Mouse (Mus musculus) neural tube, embryonic 15.5 days (tissue): ENCODE measurements around the gene Hes2. TPM values are rescaled to one million over a fixed set of nuclear protein-coding genes. Genes with fewer than 3 reads are reported as not detected.

Experiments
- ATAC-seq: fragments of 200-750 bp; cut with Nextera tagmentation; 2 replicates; pipeline ENCODE4 v1.8.0; 2017; ENCODE audit warnings: mild to moderate bottlenecking, moderate TSS enrichment, moderate library complexity; ENCODE audit not compliant: low FRiP score
- H3K27ac ChIP-seq: fragments of 300-500 bp; sonication (generic); replicated peaks from 2 replicates; pipeline ENCODE4 v1.5.1; 2015; ENCODE audit warnings: mild to moderate bottlenecking, inconsistent platforms
- H3K27me3 ChIP-seq: fragments of 300-500 bp; sonication (generic); replicated peaks from 2 replicates; pipeline ENCODE4 v1.6.1; 2015; ENCODE audit warnings: inconsistent platforms
- H3K36me3 ChIP-seq: fragments of 300-500 bp; sonication (generic); 2 replicates; pipeline ENCODE4 v1.6.1; 2015; ENCODE audit warnings: inconsistent platforms
- H3K4me1 ChIP-seq: fragments of 300-500 bp; sonication (generic); 2 replicates; pipeline ENCODE4 v1.6.1; 2015; ENCODE audit warnings: inconsistent platforms
- H3K4me2 ChIP-seq: fragments of 300-500 bp; sonication (generic); 2 replicates; pipeline ENCODE4 v1.6.1; 2015; ENCODE audit warnings: inconsistent platforms, mild to moderate bottlenecking, moderate library complexity
- H3K4me3 ChIP-seq: fragments of 300-500 bp; sonication (generic); replicated peaks from 2 replicates; pipeline ENCODE4 v1.5.1; 2015; ENCODE audit warnings: mild to moderate bottlenecking, inconsistent platforms
- H3K9ac ChIP-seq: fragments of 300-500 bp; sonication (generic); replicated peaks from 2 replicates; pipeline ENCODE4 v1.6.1; 2015; ENCODE audit warnings: mild to moderate bottlenecking, inconsistent platforms
- H3K9me3 ChIP-seq: fragments of 300-500 bp; sonication (generic); replicated peaks from 2 replicates; pipeline ENCODE4 v1.6.1; 2016; ENCODE audit warnings: inconsistent platforms
- WGBS: fragments of 180-500 bp; shearing (Covaris S2); methylation state at CpG from one replicate; pipeline ENCODE4 v1.1.7; 2015; ENCODE audit warnings: mixed read lengths; 5-methylcytosine and 5-hydroxymethylcytosine counted together
- polyA plus RNA-seq: library from polyadenylated mRNA; unstranded; fragments of >200 nt; fragmentation: Nextera tagmentation; extraction: Ambion mirVana; gene quantifications from 2 replicates; pipeline ENCODE4 v1.2.1, GENCODE M21; 2015

Gene Hes2
- polyA plus RNA-seq, 1 experiment from 2014 or later = not detected

DNA sequence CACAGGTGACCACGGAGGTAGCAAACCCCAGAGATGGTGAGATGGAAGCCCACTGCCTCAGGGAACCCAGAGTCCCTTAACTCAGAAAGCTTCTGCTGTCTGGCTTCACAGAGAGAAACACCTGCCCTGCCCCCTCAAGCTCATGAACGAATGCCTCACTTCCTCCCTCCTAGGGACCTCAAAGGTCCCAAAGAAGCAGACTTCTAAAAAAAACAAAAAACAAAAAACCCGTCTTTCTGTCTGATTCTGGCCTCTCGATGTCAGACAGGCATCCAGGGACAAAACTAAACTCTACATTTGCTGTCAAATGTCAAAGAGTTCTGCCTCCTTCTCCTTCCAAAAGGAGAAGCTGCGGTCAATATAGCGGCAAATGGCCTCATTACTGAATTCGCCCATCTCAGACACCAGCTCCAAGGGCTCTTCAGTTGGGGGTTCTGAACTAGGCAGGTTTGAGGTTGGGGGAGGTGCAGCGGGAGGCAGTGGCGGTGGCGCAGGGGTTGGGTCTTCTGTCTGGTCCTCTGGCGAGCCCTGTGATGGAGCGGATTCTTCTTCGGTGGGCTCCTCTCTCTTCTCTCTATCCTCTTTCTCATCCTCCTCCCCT lies 34.2 kb upstream of the Hes2 start:
- no peak overlapping the region for H3K9ac ChIP-seq
- H3K9me3 ChIP-seq = no peaks in the 10 kb centered on the region
- no peak overlapping the region for H3K4me3 ChIP-seq
- ATAC-seq = no peak
- H3K36me3 ChIP-seq = no peaks in the 10 kb centered on the region
- H3K4me1 ChIP-seq = peaks cover 40% of the 10 kb centered on the region
- peaks cover 99% of the 10 kb centered on the region for H3K27me3 ChIP-seq
- H3K27ac ChIP-seq = no peak overlapping the region
- H3K4me2 ChIP-seq = no peak overlapping the region
- 9% methylated on average over 13 of the region's 13 CpGs for WGBS

DNA sequence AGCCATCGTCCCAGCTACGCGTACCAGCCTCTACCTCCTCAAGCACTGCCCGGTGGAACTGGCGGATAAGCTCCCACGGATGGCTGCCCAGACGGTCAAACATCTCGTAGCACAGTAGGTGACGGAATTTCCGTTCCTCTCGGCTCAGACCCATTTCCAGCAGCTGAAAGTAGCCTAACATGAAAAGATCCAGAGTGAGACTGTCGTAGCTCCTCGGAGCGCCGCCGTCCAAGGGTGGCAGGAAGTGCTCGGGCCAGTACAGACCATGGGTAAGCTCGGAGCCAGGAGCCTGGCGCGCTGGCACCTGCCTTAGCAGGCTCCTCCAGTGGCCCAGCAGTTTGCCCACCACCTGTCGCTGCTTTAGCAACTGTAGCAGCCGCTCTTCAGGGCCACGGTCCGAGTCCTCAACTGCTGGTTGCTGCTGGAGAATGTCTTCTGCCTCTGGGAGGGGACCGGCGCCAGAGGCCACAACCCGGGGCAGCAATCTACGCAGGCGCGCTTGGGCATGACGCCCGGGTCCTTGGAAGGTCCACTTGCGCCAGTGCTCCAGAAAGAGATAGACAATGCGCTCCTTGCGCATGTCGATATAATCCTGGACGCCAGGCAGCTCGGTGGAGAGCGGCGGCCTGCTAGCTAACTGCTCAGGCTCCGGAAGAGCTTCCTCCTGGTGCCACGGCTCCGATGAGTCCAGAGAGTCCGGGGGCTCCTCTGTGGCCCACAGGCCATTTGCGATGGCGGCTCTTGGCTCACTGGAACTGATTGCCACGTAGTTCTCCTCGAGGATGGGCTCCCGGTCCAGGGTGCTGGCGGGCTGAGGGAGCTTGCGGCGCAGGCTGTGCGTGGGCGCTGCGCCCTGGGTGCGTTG lies 33.3 kb upstream of the Hes2 start:
- Histone ChIP-seq H3K4me3 (peak overlapping the region; percentile 28), H3K27me3 (peaks cover 99% of the 10 kb centered on the region), H3K4me2 (peak overlapping the region; percentile 53), H3K27ac (no peak overlapping the region), H3K9me3 (no peaks in the 10 kb centered on the region), H3K9ac (peak overlapping the region; percentile 28; the same call in 1 of the 2 replicates), H3K4me1 (peaks cover 32% of the 10 kb centered on the region), H3K36me3 (no peaks in the 10 kb centered on the region)
- ATAC-seq = no peak
- 5% methylated on average over 56 of the region's 56 CpGs for WGBS

DNA sequence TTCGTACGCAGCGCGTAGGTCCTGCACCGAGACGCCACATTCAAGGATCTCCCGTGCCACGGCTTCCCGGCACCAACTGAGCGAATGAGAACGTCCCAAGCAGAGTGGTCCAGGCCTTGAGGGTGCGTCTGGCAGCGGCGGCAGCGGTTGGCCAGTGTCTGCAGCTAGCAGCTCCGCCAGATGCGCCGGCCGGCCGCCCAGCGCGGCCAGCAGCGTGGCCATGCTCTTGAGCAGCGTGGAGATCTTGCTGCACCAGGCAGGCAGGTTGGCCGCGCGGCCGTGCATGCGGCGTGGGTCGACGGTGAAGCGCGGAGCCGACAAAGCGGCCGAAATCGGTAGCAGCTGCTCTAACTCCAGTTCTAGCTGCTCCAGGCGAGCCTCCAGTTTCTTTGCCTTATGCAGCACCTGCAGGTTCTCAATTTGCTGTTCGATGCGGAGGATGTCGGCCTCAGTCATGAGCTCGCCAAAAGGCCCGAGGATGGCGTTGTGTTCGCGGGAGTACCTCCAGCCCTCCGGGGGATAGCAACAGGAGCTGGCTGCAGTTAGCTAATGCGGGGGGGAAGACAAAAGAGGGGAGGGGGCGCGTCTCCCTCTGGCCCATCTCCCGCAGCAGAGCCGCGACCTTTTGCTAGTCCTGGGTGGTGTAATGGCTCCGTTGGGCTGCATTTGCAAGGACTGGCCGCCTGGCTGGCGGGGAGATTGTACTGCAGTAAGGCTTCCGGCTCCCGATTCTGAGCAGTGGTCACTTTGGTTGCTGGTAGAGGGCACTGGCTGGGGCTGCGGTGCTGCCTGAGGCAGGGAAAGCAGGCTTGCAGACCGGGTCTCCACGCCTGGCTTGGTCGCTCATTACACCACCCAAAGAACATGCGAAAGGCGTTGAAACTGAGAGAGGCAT lies 32.4 kb upstream of the Hes2 start:
- ATAC-seq = no peak
- Histone ChIP-seq H3K27me3 (peaks cover 99% of the 10 kb centered on the region), H3K9ac (peak overlapping the region; percentile 28), H3K36me3 (no peaks in the 10 kb centered on the region), H3K27ac (no peak overlapping the region), H3K4me3 (peak overlapping the region; percentile 28), H3K4me2 (peak overlapping the region; percentile 53), H3K9me3 (no peaks in the 10 kb centered on the region), H3K4me1 (peaks cover 32% of the 10 kb centered on the region)
- WGBS = 3% methylated on average over 65 of the region's 65 CpGs

DNA sequence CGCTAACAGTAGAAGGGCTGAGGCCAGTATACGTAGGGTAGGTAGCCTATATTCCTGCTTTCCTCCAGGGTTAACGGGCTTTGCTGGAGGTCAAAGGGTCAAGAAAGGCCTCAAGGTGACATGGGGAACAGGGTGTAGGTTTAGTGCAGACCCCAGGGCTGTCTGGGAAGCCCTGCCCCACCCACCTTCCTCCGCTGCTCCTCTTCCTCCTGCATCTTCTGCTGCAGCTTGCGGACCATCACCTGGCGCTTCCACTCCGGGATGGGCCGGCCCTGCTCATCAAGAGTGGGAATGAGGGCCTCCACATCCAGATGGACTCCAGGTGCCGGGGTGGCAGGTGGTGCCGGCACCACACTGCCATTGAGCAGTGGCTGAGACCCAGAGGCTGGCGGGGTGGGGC lies 30.8 kb upstream of the Hes2 start:
- WGBS = 85% methylated on average over 11 of the region's 11 CpGs
- Histone ChIP-seq H3K27me3 (peaks cover 99% of the 10 kb centered on the region), H3K4me1 (peaks cover 42% of the 10 kb centered on the region), H3K27ac (no peak overlapping the region), H3K4me3 (no peak overlapping the region), H3K9ac (no peak overlapping the region), H3K4me2 (no peak overlapping the region), H3K36me3 (no peaks in the 10 kb centered on the region), H3K9me3 (no peaks in the 10 kb centered on the region)
- ATAC-seq = no peak

DNA sequence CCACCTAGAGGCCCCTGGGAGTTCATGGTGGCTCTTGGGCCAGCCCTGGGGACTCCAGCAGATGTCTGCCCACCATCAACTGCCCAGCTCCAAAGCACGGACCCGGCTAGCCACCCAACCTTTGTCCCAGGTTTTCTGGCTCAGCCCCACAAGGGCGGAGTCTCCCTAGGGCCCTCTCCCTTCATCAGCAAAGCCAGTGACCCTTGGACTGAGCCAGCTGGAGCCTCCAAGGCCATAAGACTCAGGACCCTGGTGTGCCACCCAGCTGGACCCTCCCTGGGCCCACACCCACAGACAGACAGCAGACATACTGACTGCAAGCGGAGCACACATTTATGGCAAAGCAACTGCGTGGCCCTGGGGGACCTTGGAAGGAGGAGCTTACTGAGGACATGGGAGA lies 29.9 kb upstream of the Hes2 start:
- WGBS = 55% methylated on average over 5 of the region's 5 CpGs
- no peak overlapping the region for H3K27ac ChIP-seq
- H3K9me3 ChIP-seq = no peaks in the 10 kb centered on the region
- ATAC-seq = no peak
- no peak overlapping the region for H3K4me3 ChIP-seq
- H3K4me1 ChIP-seq = peaks cover 42% of the 10 kb centered on the region
- H3K9ac ChIP-seq = no peak overlapping the region
- H3K27me3 ChIP-seq = peaks cover 99% of the 10 kb centered on the region
- H3K4me2 ChIP-seq = no peak overlapping the region
- no peaks in the 10 kb centered on the region for H3K36me3 ChIP-seq

DNA sequence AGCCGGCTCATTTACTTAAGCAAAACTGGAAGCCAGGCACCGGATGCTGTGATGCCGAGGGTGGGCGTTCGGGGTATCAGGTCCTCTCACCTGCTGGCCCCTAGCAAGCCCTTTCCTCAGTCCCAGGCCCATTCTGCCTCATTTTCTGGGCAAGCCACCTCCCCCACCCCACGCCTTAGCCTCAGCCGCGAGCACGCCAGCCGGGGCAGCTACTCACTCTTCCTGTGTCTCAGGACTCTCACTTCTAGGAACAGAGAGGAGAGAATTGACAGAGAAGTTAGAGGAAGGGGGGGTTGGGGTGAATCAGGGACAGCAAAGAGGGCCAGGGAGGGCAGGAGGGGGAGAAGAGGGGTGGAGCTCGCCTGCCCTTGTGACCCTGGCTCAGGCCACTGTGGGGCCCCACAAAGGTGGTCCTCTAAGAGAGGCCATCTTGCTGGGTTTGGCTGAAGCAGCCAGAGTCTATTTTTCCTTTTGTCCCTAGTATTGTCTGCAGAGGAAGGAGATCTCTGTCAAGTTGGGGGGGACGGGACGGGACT lies 29.2 kb upstream of the Hes2 start:
- WGBS = 24% methylated on average over 13 of the region's 13 CpGs
- H3K27ac ChIP-seq = no peak overlapping the region

DNA sequence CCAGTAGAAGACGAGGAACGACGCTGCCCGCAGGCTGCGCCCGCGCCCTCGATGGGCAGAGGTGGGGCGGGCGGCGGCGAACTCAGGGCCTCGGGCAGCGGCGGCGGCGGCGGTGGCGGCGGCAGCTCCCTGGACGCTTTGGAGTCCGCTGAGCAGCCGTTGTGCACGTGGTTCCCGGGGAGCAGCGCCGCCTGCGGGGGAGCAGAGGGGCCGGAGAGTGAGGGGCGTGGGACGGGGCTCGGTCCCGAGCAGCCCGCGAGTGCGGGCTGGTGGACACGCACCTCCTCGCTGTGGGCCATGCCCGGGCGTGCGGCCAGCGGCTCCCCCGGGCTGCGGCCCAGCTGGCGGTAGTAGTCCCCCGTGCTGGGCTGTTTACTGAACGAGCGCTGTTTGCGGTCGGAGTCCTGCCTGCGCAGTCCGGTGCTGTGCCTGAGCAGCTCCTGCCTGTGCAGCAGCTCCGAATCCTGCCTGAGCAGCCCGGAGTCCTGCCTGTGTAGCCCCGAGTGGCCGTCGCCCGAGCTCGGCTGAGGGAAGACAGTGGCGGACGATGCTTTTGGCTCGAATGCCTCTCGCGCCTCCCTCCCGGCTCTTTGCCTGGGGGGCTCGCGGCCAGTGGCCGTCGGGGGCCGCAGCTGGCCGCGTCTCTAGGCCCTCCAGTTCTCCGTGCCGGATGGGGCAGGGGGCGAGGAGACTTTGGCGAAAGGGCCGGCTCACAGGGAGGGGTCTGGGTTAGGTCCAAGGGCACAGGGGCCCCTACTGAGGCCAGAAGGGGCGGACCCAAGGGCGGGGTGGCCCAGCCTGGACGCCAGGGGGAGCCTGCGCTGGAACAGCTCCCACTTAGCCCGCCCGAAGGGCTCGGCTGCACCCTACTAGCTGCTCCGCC lies 27.7 kb upstream of the Hes2 start:
- peak overlapping the region; percentile 61 for H3K4me2 ChIP-seq
- peak; percentile 58 for ATAC-seq
- under 1% methylated on average over 67 of the region's 85 CpGs for WGBS

More for the DNA sequence above, 29.2 kb upstream of the Hes2 start:
- Histone ChIP-seq H3K9ac (no peak overlapping the region), H3K4me3 (no peak overlapping the region), H3K4me2 (no peak overlapping the region), H3K4me1 (peaks cover 42% of the 10 kb centered on the region), H3K27me3 (peaks cover 99% of the 10 kb centered on the region), H3K9me3 (no peaks in the 10 kb centered on the region), H3K36me3 (no peaks in the 10 kb centered on the region)
- no peak for ATAC-seq

DNA sequence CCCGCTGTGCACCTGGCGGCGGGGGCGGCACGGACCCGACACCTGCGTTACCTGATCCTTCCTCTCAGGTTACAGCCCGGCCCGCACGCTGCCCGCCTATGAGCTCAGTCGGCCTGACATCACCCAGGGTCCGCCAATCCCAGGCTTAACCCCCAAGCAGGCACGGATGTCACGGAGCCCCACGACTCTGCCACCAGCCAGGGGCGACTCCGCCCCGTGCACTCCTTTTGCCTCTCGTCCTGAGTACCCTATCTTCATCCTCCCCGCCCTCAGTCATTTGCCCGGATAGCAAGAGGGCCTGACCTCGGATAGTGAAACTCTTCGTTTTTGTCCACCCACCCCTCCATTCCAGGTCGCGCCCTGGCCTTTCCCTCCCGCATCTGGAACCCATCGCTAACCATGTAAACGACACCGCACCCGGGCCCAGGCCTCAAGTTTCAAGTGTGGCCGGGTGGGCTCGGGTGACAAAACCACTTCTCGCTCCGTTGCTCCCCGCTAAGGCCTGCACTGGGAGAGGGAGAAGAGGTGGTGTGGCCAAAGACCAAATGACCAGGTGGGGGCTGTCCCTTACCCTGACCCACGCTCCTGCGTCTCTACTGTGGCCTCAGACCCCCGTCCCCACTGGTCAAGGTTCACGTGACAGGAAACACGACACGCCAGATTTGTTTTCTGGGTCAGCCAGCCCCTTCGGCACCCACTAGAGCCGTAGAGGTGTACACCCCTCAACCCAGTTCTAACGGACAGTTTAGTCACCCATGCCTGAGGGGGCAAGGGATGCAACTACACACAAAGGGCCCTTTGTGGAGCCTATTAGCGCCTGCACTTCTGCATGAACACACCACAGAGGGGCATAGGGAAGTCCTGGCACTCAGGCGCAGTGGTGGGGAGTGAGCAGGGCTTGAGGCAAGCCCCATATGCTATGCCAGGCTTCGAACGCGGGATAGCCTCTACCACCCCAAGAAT lies 26.6 kb upstream of the Hes2 start:
- H3K4me2 ChIP-seq = peak overlapping the region; percentile 61
- H3K9me3 ChIP-seq = no peaks in the 10 kb centered on the region
- no peaks in the 10 kb centered on the region for H3K36me3 ChIP-seq
- no peak overlapping the region for H3K9ac ChIP-seq
- WGBS = 5% methylated on average over 50 of the region's 50 CpGs
- H3K4me1 ChIP-seq = peaks cover 21% of the 10 kb centered on the region
- no peak for ATAC-seq
- H3K27ac ChIP-seq = no peak overlapping the region
- peak overlapping the region; percentile 36 for H3K4me3 ChIP-seq
- H3K27me3 ChIP-seq = peaks cover 86% of the 10 kb centered on the region

More for the DNA sequence above, 27.7 kb upstream of the Hes2 start:
- Histone ChIP-seq H3K9ac (peak overlapping the region; percentile 23), H3K27me3 (peaks cover 94% of the 10 kb centered on the region), H3K27ac (peak overlapping the region; percentile 13; the same call in 1 of the 2 replicates), H3K9me3 (no peaks in the 10 kb centered on the region), H3K4me1 (peaks cover 30% of the 10 kb centered on the region), H3K4me3 (peak overlapping the region; percentile 36), H3K36me3 (no peaks in the 10 kb centered on the region)

DNA sequence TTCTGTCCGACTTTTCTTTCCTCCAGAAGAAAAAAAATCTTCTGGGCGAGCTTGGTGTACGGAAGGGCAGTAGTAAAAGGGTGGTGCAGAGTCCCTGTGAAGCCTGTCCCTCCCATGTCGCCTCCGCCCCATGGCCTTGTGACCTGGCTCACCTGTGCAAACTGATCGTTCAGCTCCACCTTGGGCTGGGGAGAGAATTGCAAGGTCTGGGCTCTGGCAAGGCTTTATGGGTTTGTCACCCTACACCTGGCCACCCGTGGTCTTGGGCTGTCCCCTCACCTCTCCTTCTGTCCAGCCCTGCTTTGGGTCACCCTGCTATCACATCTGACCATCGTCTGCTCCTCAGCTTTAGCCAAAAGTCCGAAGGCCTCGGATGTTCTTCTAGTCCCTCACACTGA lies 25.9 kb upstream of the Hes2 start:
- Histone ChIP-seq H3K4me2 (no peak overlapping the region), H3K4me1 (peaks cover 21% of the 10 kb centered on the region), H3K27me3 (peaks cover 83% of the 10 kb centered on the region), H3K27ac (no peak overlapping the region), H3K9ac (no peak overlapping the region), H3K36me3 (no peaks in the 10 kb centered on the region), H3K9me3 (no peaks in the 10 kb centered on the region), H3K4me3 (no peak overlapping the region)
- ATAC-seq = no peak
- 28% methylated on average over 10 of the region's 10 CpGs for WGBS

DNA sequence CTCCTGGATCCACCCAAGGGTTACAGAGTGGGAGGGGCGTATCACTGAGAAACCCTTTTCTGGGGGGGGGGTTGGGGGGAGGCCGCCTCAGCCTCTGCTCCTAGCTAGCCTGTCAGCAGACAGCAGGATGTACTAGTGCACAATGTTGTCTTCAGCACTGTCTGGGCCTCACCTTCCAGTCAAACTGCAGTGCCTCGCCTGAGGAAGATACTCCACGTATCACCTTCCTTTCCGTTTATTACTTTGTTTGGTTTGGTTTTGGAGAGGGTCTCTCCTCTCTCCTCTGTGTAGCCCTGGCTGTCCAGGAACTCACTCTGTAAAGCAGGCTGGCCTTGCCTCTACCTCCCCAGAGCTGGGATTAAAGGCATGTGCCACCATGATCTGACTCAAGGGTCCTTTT lies 25.5 kb upstream of the Hes2 start:
- no peak overlapping the region for H3K4me3 ChIP-seq
- no peaks in the 10 kb centered on the region for H3K9me3 ChIP-seq
- H3K27me3 ChIP-seq = peaks cover 81% of the 10 kb centered on the region
- H3K4me1 ChIP-seq = peaks cover 22% of the 10 kb centered on the region
- no peak overlapping the region for H3K27ac ChIP-seq
- no peak overlapping the region for H3K4me2 ChIP-seq
- H3K36me3 ChIP-seq = no peaks in the 10 kb centered on the region
- no peak overlapping the region for H3K9ac ChIP-seq
- 44% methylated on average over 5 of the region's 5 CpGs for WGBS
- ATAC-seq = no peak
